Mouse (Mus musculus) ovary, postnatal 10 days (tissue): ENCODE measurements around the gene Vmn1r94.
"Not testable (repeated sequence)": the region's sequence is repeated elsewhere in the genome, so short reads cannot be mapped to it uniquely, and the experiment has no call there.

Experiments used
- DNase-seq: peaks from one replicate; pipeline ENCODE4 v3.0.0; 2022; ENCODE audit warnings: low spot score

Gene Vmn1r94

GRCm38 (mm10) chr7:20168277-20168676, at the start of gene Vmn1r94:
Vmn1r94 (minus strand) TSS chr7:20168377.
- DNase-seq, result not testable (repeated sequence)

GRCm38 (mm10) chr7:20205507-20205906, 37.3 kb upstream of the Vmn1r94 start, which contains the start of gene Gm6164:
Gm6164 (minus strand) TSS chr7:20205607.
- not testable (repeated sequence) for DNase-seq

- not testable (repeated sequence) for DNase-seq
Measured at GRCm38 (mm10) chr7:20193410-20193809, 25.2 kb upstream of the Vmn1r94 start, which contains the start of gene Vmn1r95. Vmn1r95 (plus strand) TSS chr7:20193710.

GRCm38 (mm10) chr7:20138988-20139387, 29.2 kb downstream of the Vmn1r94 start, which contains the start of gene Vmn1r93:
Vmn1r93 (minus strand) TSS chr7:20139088.
- DNase-seq, result not testable (repeated sequence)

- DNase-seq, result not testable (repeated sequence)
Measured at GRCm38 (mm10) chr7:20122479-20122878, 45.7 kb downstream of the Vmn1r94 start, which contains the start of gene Gm16442. Gm16442 (minus strand) TSS chr7:20122579.
